Mouse (Mus musculus) CH12.LX (cell line): ENCODE results near the gene Myrf. TPM values are rescaled to one million over a fixed set of nuclear protein-coding genes. Genes with fewer than 3 reads are reported as not detected.

Experiments used
- DNase-seq: peaks from one replicate; pipeline ENCODE4 v3.0.0-alpha.2; 2013; ENCODE audit errors: extremely low read depth
- H3K27ac ChIP-seq: 2 replicates; pipeline ENCODE4 v1.5.1; 2012; ENCODE audit warnings: low read depth, mild to moderate bottlenecking, control low read depth, moderate library complexity; ENCODE audit not compliant: insufficient read depth
- H3K27me3 ChIP-seq: replicated peaks from 2 replicates; pipeline ENCODE3; 2012; ENCODE audit warnings: inconsistent platforms
- H3K36me3 ChIP-seq, 2 experiments: replicated peaks in 1 of 2; 2 replicates each; pipeline versions ENCODE3 to v1.6.1; 2012; ENCODE audit warnings: inconsistent platforms in 1 of 2, low read length in 1 of 2, mild to moderate bottlenecking in 1 of 2, mixed read lengths in 1 of 2, moderate library complexity in 1 of 2; ENCODE audit not compliant: control insufficient read depth in 1 of 2, insufficient read depth in 1 of 2
- H3K4me1 ChIP-seq, 2 experiments: 2 replicates each; pipeline ENCODE4 v1.6.1; 2012; ENCODE audit warnings: inconsistent platforms in 1 of 2, moderate library complexity in 1 of 2; ENCODE audit not compliant: insufficient read depth in 2 of 2, control insufficient read depth in 1 of 2
- H3K4me2 ChIP-seq: 2 replicates; pipeline ENCODE4 v1.6.1; 2012; ENCODE audit warnings: low read depth, mild to moderate bottlenecking, control low read depth; ENCODE audit not compliant: poor library complexity, insufficient read depth, severe bottlenecking
- H3K4me3 ChIP-seq, 3 experiments: fragments of 150-350 bp in 1 of 3; sonication (generic) in 1 of 3; replicated peaks in 1 of 3; 2 replicates each; pipeline versions ENCODE3 to v1.5.1; 2011 to 2012; ENCODE audit warnings: low read depth in 2 of 3, low read length in 2 of 3, mild to moderate bottlenecking in 2 of 3, moderate library complexity in 2 of 3, control low read depth in 1 of 3, improper control_type of control experiment in 1 of 3, inconsistent platforms in 1 of 3, mixed read lengths in 1 of 3; ENCODE audit not compliant: poor library complexity in 1 of 3
- H3K79me2 ChIP-seq: replicated peaks from 2 replicates; pipeline ENCODE4 v1.6.1; 2012; ENCODE audit warnings: mild to moderate bottlenecking, moderate library complexity; ENCODE audit not compliant: control insufficient read depth, poor library complexity, insufficient read depth, severe bottlenecking; ENCODE audit errors: extremely low read depth
- H3K9ac ChIP-seq: 2 replicates; pipeline ENCODE4 v1.6.1; 2012; ENCODE audit warnings: low read depth, mild to moderate bottlenecking, control low read depth, moderate library complexity; ENCODE audit not compliant: insufficient read depth
- H3K9me3 ChIP-seq: replicated peaks from 2 replicates; pipeline ENCODE3; 2012; ENCODE audit warnings: low read length, inconsistent platforms, mixed read lengths
- BHLHE40 ChIP-seq: IDR thresholded peaks from 2 replicates; pipeline ENCODE4 v1.6.1; 2011; ENCODE audit warnings: mild to moderate bottlenecking, low read depth, low read length, improper control_type of control experiment
- CHD1 ChIP-seq: IDR thresholded peaks from 2 replicates; pipeline ENCODE4 v1.6.1; 2012; ENCODE audit warnings: low read depth, low read length, improper control_type of control experiment, inconsistent platforms
- CHD2 ChIP-seq: IDR thresholded peaks from 2 replicates; pipeline ENCODE4 v1.6.1; 2011; ENCODE audit warnings: low read length, improper control_type of control experiment
- CTCF ChIP-seq, 2 experiments: IDR thresholded peaks in 1 of 2; conservative IDR thresholded peaks in 1 of 2; 2 replicates each; pipeline ENCODE4 v1.5.1; 2011 to 2012; ENCODE audit warnings: low read depth in 2 of 2, low read length in 2 of 2, improper control_type of control experiment in 1 of 2, inconsistent platforms in 1 of 2, mild to moderate bottlenecking in 1 of 2, moderate library complexity in 1 of 2
- ELF1 ChIP-seq: IDR thresholded peaks from 2 replicates; pipeline ENCODE4 v1.6.1; 2014; ENCODE audit warnings: low read depth, mild to moderate bottlenecking, inconsistent platforms, low read length, improper control_type of control experiment
- EP300 ChIP-seq: IDR thresholded peaks from 2 replicates; pipeline ENCODE4 v1.6.1; 2011; ENCODE audit warnings: low read length, improper control_type of control experiment
- ETS1 ChIP-seq: conservative IDR thresholded peaks from 2 replicates; pipeline ENCODE4 v1.6.1; 2012; ENCODE audit warnings: low read depth, mild to moderate bottlenecking, inconsistent platforms, low read length, improper control_type of control experiment, moderate library complexity
- GABPA ChIP-seq: IDR thresholded peaks from 2 replicates; pipeline ENCODE4 v1.6.1; 2012; ENCODE audit warnings: low read depth, low read length, improper control_type of control experiment, inconsistent platforms; ENCODE audit not compliant: insufficient replicate concordance
- JUN ChIP-seq: IDR thresholded peaks from 2 replicates; pipeline ENCODE4 v1.6.1; 2011; ENCODE audit warnings: low read depth, mild to moderate bottlenecking, low read length, improper control_type of control experiment, moderate library complexity; ENCODE audit not compliant: insufficient read depth
- JUND ChIP-seq: conservative IDR thresholded peaks from 2 replicates; pipeline ENCODE4 v1.6.1; 2011; ENCODE audit warnings: low read depth, low read length, improper control_type of control experiment
- MAFK ChIP-seq: IDR thresholded peaks from 2 replicates; pipeline ENCODE4 v1.6.1; 2011; ENCODE audit warnings: low read length, improper control_type of control experiment; ENCODE audit not compliant: insufficient replicate concordance
- MAX ChIP-seq: IDR thresholded peaks from 2 replicates; pipeline ENCODE4 v1.6.1; 2011; ENCODE audit warnings: low read length, improper control_type of control experiment
- MAZ ChIP-seq: IDR thresholded peaks from 2 replicates; pipeline ENCODE4 v1.6.1; 2012; ENCODE audit warnings: low read depth, mild to moderate bottlenecking, inconsistent platforms, low read length, improper control_type of control experiment, moderate library complexity
- MEF2A ChIP-seq: IDR thresholded peaks from 2 replicates; pipeline ENCODE4 v1.6.1; 2014; ENCODE audit warnings: low read depth, mild to moderate bottlenecking, inconsistent platforms, low read length, improper control_type of control experiment, borderline replicate concordance
- MXI1 ChIP-seq: IDR thresholded peaks from 2 replicates; pipeline ENCODE4 v1.6.1; 2011; ENCODE audit warnings: mild to moderate bottlenecking, low read depth, low read length, improper control_type of control experiment
- MYC ChIP-seq: IDR thresholded peaks from 2 replicates; pipeline ENCODE4 v1.6.1; 2011; ENCODE audit warnings: low read depth, mild to moderate bottlenecking, improper control_type of control experiment, low read length
- NRF1 ChIP-seq: IDR thresholded peaks from 2 replicates; pipeline ENCODE4 v1.6.1; 2014; ENCODE audit warnings: low read depth, mild to moderate bottlenecking, inconsistent platforms, low read length, improper control_type of control experiment, moderate library complexity
- PAX5 ChIP-seq: IDR thresholded peaks from 2 replicates; pipeline ENCODE4 v1.6.1; 2012; ENCODE audit warnings: low read length, inconsistent platforms, mixed read lengths
- POLR2AphosphoS2 ChIP-seq: IDR thresholded peaks from 2 replicates; pipeline ENCODE4 v1.6.1; 2011; ENCODE audit warnings: low read depth, low read length, improper control_type of control experiment
- SIN3A ChIP-seq: IDR thresholded peaks from 2 replicates; pipeline ENCODE4 v1.6.1; 2012; ENCODE audit warnings: low read length, improper control_type of control experiment, inconsistent platforms
- SMC3 ChIP-seq: IDR thresholded peaks from 2 replicates; pipeline ENCODE4 v1.6.1; 2011; ENCODE audit warnings: low read depth, low read length, improper control_type of control experiment
- TBP ChIP-seq: conservative IDR thresholded peaks from 2 replicates; pipeline ENCODE4 v1.6.1; 2011; ENCODE audit warnings: low read depth, low read length, improper control_type of control experiment
- TCF12 ChIP-seq: IDR thresholded peaks from 2 replicates; pipeline ENCODE4 v1.6.1; 2014; ENCODE audit warnings: low read depth, mild to moderate bottlenecking, inconsistent platforms, low read length, improper control_type of control experiment
- UBTF ChIP-seq: IDR thresholded peaks from 2 replicates; pipeline ENCODE4 v1.6.1; 2012; ENCODE audit warnings: low read depth, mild to moderate bottlenecking, inconsistent platforms, low read length, improper control_type of control experiment, moderate library complexity
- USF1 ChIP-seq: IDR thresholded peaks from 2 replicates; pipeline ENCODE4 v1.6.1; 2014; ENCODE audit warnings: low read depth, mild to moderate bottlenecking, inconsistent platforms, low read length, improper control_type of control experiment
- USF2 ChIP-seq: conservative IDR thresholded peaks from 2 replicates; pipeline ENCODE4 v1.6.1; 2011; ENCODE audit warnings: low read depth, low read length, improper control_type of control experiment
- ZKSCAN1 ChIP-seq: IDR thresholded peaks from 2 replicates; pipeline ENCODE4 v1.6.1; 2012; ENCODE audit warnings: low read depth, inconsistent platforms, low read length, improper control_type of control experiment, borderline replicate concordance
- ZNF384 ChIP-seq: IDR thresholded peaks from 2 replicates; pipeline ENCODE4 v1.6.1; 2012; ENCODE audit warnings: low read depth, low read length, improper control_type of control experiment, inconsistent platforms
- dilution Hi-C: fragments of 300-500 bp; cut with MboI; formaldehyde crosslinking; loops from 2 replicates; pipeline ENCODE4 v1.14.3; 2020; ENCODE audit warnings: low sequenced_read_pairs; ENCODE audit not compliant: extremely low pct_unique_long_range_greater_than_20kb, extremely low pct_ligation_motif_present
- in situ Hi-C: fragments of 300-500 bp; cut with MboI; formaldehyde crosslinking; loops from 3 replicates; pipeline ENCODE4 v1.14.3; 2019; ENCODE audit warnings: low sequenced_read_pairs, low pct_ligation_motif_present, low pct_unique_long_range_greater_than_20kb, mixed read lengths
- polyA plus RNA-seq: library from polyadenylated mRNA; unstranded; fragments of >175 nt; gene quantifications from 2 replicates; pipeline ENCODE4 v1.2.1, GENCODE M21; 2012; ENCODE audit warnings: low read depth; ENCODE audit not compliant: insufficient read length
- total RNA-seq, 2 experiments: library from RNA; depleted of rRNA; stranded (reverse); fragments of 300-350 nt in 1 of 2; fragments of >200 nt in 1 of 2; gene quantifications; 2 replicates each; pipeline ENCODE4 v1.2.3; 2012 to 2014

The Myrf gene
- total and polyA plus RNA-seq, 3 experiments: 0.10 to 0.13 TPM; not detected in 1

DNA sequence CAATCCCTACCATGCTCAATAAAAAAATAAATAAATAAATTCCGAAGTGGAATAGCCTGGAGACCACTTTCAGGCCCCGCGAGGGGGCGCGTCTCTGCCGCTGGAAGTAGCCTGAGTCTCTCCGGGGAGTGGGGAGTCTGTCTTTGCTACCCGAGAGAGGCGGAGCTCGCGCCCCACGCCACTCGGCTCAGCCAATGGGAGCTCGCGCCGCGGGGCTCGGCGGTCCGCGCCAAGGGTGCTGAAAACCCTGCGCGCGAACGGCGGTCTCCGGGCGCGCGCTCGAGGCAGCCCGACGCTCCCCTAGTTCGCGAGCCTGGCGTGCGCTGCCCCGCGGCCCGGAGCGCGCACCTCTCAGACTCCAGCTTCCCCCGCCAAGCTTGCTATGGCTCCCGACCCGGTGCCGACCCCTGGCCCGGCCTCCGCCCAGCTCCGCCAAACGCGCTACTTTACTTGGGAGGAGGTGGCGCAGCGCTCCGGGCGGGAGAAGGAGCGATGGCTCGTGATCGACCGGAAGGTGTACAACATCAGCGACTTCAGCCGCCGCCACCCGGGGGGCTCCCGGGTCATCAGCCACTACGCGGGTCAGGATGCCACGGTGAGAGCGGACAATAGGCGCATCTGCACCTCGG is 57.8 kb downstream of the Myrf start, which contains the start of gene Fads1 (continued):
- TF ChIP-seq TBP (0 out of 2 replicates have a peak, but pooled peaks have one; percentile 14), CHD2 (no peak), ELF1 (no peak), ZKSCAN1 (no peak), GABPA (no peak), UBTF (0 out of 2 replicates have a peak, but pooled peaks have one; percentile 59), JUN (no peak), USF1 (no peak), CTCF (conservative IDR thresholded peaks at IDR 0.05 in 1 of 2, IDR thresholded peaks at IDR 0.05 in 1 of 2; ENCODE audit: low read depth in 2 of 2, low read length in 2 of 2) (peak in 1 of 2 experiments; percentile 73; a peak in 2 of 4 replicates), JUND (no peak), PAX5 (no peak)
- TF ChIP-seq, all 38 proteins: peak for 13

DNA sequence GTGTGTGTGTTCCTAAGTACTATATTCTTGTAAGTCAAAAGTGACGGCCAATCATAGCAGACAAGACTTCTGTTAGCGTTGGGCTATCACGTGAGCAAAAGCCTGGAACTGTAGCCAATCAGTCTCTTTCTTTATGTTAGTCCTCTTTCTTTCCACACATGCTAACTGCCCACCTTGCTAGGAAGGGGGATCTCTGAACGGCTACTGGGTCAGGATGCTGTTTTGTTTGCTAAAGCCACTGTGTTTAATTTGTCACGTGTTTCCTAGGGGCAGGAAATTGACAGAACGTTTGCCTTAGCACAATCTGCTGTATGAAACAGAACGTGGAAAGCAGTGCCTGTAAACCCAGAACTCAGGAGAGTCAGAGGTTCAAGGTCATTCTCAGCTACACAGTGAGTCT is 58.4 kb downstream of the Myrf start:
- H3K4me3 ChIP-seq: peak overlapping the region in 2 of 3 experiments; percentile 34 to 77
- peaks cover 3% of the 10 kb centered on the region for H3K9me3 ChIP-seq
- peaks cover 13 to 22% of the 10 kb centered on the region in 2 experiments for H3K4me1 ChIP-seq
- H3K4me2 ChIP-seq: peak overlapping the region; percentile 32
- H3K27ac ChIP-seq: no peak overlapping the region
- DNase-seq: no peak
- dilution Hi-C loops: no loop called here
- peaks cover 14 to 27% of the 10 kb centered on the region in 2 experiments for H3K36me3 ChIP-seq
- no peaks in the 10 kb centered on the region for H3K79me2 ChIP-seq
- in situ Hi-C loops: no loop called here
- peak overlapping the region; percentile 31 for H3K9ac ChIP-seq
- TF ChIP-seq USF1 (peak; percentile 49), USF2 (peak; percentile 44), BHLHE40 (peak; percentile 75), SIN3A (no peak)
- H3K27me3 ChIP-seq: no peaks in the 10 kb centered on the region

DNA sequence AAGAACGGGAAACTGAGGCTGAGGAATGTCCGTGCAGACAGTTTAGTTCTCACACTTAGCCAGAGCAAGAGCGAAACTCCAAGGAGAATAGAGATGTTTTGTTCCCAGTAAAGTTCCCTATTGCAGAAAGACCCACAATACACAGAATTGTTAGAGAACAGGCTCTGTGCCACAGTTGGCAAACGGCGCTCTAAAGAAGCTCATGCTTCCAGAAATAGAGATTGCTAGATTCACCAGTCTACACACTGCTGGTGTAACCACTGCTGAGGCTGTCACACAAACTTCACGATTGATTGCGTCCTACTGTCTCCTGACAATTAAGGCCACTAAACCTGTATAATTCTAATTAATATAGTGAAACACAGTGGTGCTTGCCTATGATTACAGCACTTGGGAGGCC is 59.3 kb downstream of the Myrf start:
- no peaks in the 10 kb centered on the region for H3K27me3 ChIP-seq
- H3K79me2 ChIP-seq: no peaks in the 10 kb centered on the region
- no peak overlapping the region for H3K4me3 ChIP-seq
- no peak overlapping the region for H3K27ac ChIP-seq
- no peak for TF ChIP-seq ZNF384
- no peak for TF ChIP-seq CHD2
- TF ChIP-seq GABPA: no peak
- no peak for TF ChIP-seq MAZ
- TF ChIP-seq EP300: no peak
- TF ChIP-seq SMC3: no peak
- no peak for TF ChIP-seq USF2
- TF ChIP-seq MEF2A: no peak
- TF ChIP-seq MAX: no peak
- no peak for TF ChIP-seq MAFK
- no peak for TF ChIP-seq POLR2AphosphoS2
- no peak for TF ChIP-seq ZKSCAN1
- TF ChIP-seq NRF1: no peak
- TF ChIP-seq TCF12: no peak
- no peak for TF ChIP-seq CHD1
- TF ChIP-seq BHLHE40: no peak
- TF ChIP-seq MYC: no peak
- TF ChIP-seq PAX5: no peak
- no peak for TF ChIP-seq MXI1
- TF ChIP-seq ETS1: no peak
- DNase-seq: no peak
- H3K4me2 ChIP-seq: no peak overlapping the region
- peaks cover 16 to 22% of the 10 kb centered on the region in 2 experiments for H3K4me1 ChIP-seq
- dilution Hi-C loops (no loop called here), in situ Hi-C loops (no loop called here)
- H3K9me3 ChIP-seq: peaks cover 3% of the 10 kb centered on the region
- H3K9ac ChIP-seq: no peak overlapping the region
- H3K36me3 ChIP-seq: peaks cover 7 to 18% of the 10 kb centered on the region in 2 experiments
